In the genomic region with DNA sequence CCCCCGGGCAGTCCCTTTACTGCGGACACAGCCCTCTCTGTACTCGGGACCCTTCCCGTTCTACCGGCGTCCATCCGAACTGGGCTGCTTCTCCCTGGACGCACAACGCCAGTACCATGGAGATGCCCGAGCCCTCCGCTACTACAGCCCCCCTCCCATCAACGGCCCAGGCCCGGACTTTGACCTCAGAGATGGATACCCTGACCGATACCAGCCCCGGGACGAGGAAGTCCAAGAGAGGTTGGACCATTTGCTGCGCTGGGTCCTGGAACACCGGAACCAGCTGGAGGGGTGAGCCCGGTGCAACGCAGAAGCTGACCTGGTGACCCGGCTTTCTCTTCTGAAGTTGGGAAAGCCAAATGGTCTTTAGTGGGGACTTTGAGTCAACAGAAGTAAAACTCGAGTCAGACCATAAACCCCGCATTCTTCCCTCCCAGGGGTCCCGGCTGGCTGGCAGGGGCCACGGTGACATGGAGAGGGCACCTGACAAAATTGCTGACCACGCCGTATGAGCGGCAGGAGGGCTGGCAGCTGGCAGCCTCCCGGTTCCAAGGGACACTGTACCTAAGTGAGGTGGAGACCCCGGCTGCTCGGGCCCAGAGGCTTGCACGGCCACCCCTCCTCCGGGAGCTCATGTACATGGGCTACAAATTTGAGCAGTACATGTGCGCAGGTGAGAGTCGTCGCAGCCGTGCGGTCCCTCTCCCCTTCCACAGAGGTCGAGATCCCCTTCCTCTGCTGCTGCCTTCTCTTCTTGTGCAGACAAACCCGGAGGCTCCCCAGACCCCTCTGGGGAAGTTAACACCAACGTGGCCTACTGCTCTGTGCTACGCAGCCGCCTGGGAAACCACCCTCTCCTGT, we compare ENCODE assay signal across 8 mouse cellular contexts. TPM values are rescaled to one million over a fixed set of nuclear protein-coding genes. Genes with fewer than 3 reads are reported as not detected.
DNase-seq lines count a peak whose midpoint lies in the region; ATAC-seq and TF ChIP-seq lines count a peak whose summit lies in the region.

No protein-coding gene starts in this region.

- 42% methylated on average over 43 of the region's 43 CpGs for WGBS in forebrain, embryonic 15.5 days

- peak overlapping the region; percentile 12 for H3ac ChIP-seq in myocyte (ENCODE audit: control insufficient read depth, insufficient read length)

- TF ChIP-seq POLR2A in myocyte (IDR thresholded peaks at IDR 0.05; ENCODE audit: insufficient read length, low read depth), result no peak

- in situ Hi-C loops in ES-E14 (cut with MboI; ENCODE audit: low sequenced_read_pairs in 2 of 2, unreplicated experiment in 2 of 2), result no loop called here

- DNase-seq in heart, adult 11 months, result peak; percentile 94
- DNase-seq in heart, adult 8-10 months (ENCODE audit: low spot score), result no peak
- DNase-seq in ES-E14 (ENCODE audit: low read depth, low spot score), result no peak
- DNase-seq in kidney, postnatal 14 days, result peak; percentile 37
- no peak for DNase-seq in frontal cortex, adult 2 months (ENCODE audit: extremely low spot score in 1 of 2, low spot score in 1 of 2)
- DNase-seq in layer of hippocampus, adult 18-20 months (ENCODE audit: low spot score in 2 of 2), result no peak

- H3K4me3 ChIP-seq in ES-E14 (ENCODE audit: insufficient read depth in 1 of 2, low read depth in 1 of 2, low read length in 2 of 2, poor library complexity in 1 of 2, severe bottlenecking in 1 of 2) (peak overlapping the region; percentile 82 to 84), myocyte (peak overlapping the region; percentile 96)
- H3K4me3 ChIP-seq in forebrain, embryonic 15.5 days, result peak overlapping the region; percentile 80

- H3K9me3 ChIP-seq in ES-E14 (ENCODE audit: control insufficient read depth, insufficient read depth, low read depth, low read length), result no peaks in the 10 kb centered on the region
- no peaks in the 10 kb centered on the region for H3K9me3 ChIP-seq in forebrain, embryonic 15.5 days

- H3K4me2 ChIP-seq in forebrain, embryonic 15.5 days (replicated peaks), result peak overlapping the region; percentile 87
- peak overlapping the region; percentile 79 for H3K4me2 ChIP-seq in myocyte (ENCODE audit: low read depth)

- peaks cover 0 to 6% of the 10 kb centered on the region in 2 experiments; a peak in 1 of 4 replicates for H3K4me1 ChIP-seq in ES-E14 (ENCODE audit: control insufficient read depth in 2 of 2, insufficient read depth in 2 of 2, low read length in 2 of 2, poor library complexity in 1 of 2)
- H3K4me1 ChIP-seq in forebrain, embryonic 15.5 days, result peaks cover 30% of the 10 kb centered on the region

- peaks cover 28% of the 10 kb centered on the region for H3K36me3 ChIP-seq in ES-E14 (ENCODE audit: control insufficient read depth, insufficient read depth, low read length, poor library complexity, severe bottlenecking)
- H3K36me3 ChIP-seq in forebrain, embryonic 15.5 days, result peaks cover 44% of the 10 kb centered on the region
- H3K36me3 ChIP-seq in myocyte (ENCODE audit: control insufficient read depth, insufficient read depth), result peaks cover 5% of the 10 kb centered on the region

- H3K27me3 ChIP-seq in forebrain, embryonic 15.5 days, result no peaks in the 10 kb centered on the region
- no peaks in the 10 kb centered on the region for H3K27me3 ChIP-seq in myocyte (ENCODE audit: control insufficient read depth, insufficient read depth, insufficient read length)

- H3K9ac ChIP-seq in ES-E14 (ENCODE audit: insufficient read depth, low read depth, low read length, poor library complexity, severe bottlenecking), result peak overlapping the region; percentile 87
- peak overlapping the region; percentile 71 for H3K9ac ChIP-seq in forebrain, embryonic 15.5 days (replicated peaks)

- H3K79me2 ChIP-seq in myocyte (ENCODE audit: control insufficient read depth, insufficient read depth), result peaks cover 33% of the 10 kb centered on the region

- peak; percentile 17; the same call in 1 of the 2 replicates for ATAC-seq in forebrain, embryonic 15.5 days (replicated peaks)

- H3K27ac ChIP-seq in ES-E14 (ENCODE audit: insufficient read depth, low read depth, low read length, poor library complexity, severe bottlenecking), result no peak overlapping the region
- H3K27ac ChIP-seq in forebrain, embryonic 15.5 days (replicated peaks), result peak overlapping the region; percentile 87

TF ChIP-seq in ES-E14, 5 proteins besides CTCF, POLR2A, EP300 and RAD21:
- no peak for TF ChIP-seq ZC3H11A (IDR thresholded peaks at IDR 0.05; ENCODE audit: borderline replicate concordance, low read depth, low read length)
- TF ChIP-seq CHD2 (IDR thresholded peaks at IDR 0.05; ENCODE audit: low read depth, low read length), result no peak
- no peak for TF ChIP-seq MAFK (IDR thresholded peaks at IDR 0.05; ENCODE audit: insufficient read depth, low read depth, low read length)
- TF ChIP-seq HCFC1 (IDR thresholded peaks at IDR 0.05; ENCODE audit: borderline replicate concordance, insufficient read depth, low read length), result no peak
- TF ChIP-seq ZNF384 (IDR thresholded peaks at IDR 0.05; ENCODE audit: low read depth, low read length), result no peak

TF ChIP-seq in myocyte, 11 proteins besides CTCF, POLR2A, EP300 and RAD21:
- TF ChIP-seq TCF12 (IDR thresholded peaks at IDR 0.05; ENCODE audit: insufficient read depth, poor library complexity, severe bottlenecking) (no peak), POLR2AphosphoS2 (IDR thresholded peaks at IDR 0.05; ENCODE audit: insufficient read length, low read depth) (no peak), CEBPB (IDR thresholded peaks at IDR 0.05; ENCODE audit: insufficient read depth, poor library complexity, severe bottlenecking) (no peak), E2F4 (IDR thresholded peaks at IDR 0.05; ENCODE audit: insufficient read depth) (no peak), MYOD1 (IDR thresholded peaks at IDR 0.05; ENCODE audit: control insufficient read depth in 1 of 3, insufficient read length in 2 of 3, low read depth in 2 of 3) (no peak), SRF (IDR thresholded peaks at IDR 0.05; ENCODE audit: control insufficient read depth, insufficient read length, low read depth) (no peak)

RNA-seq across cellular contexts. Expression of gene Dxo, which starts 0.9 kb away (rescaled TPM):
- 10 to 100 TPM; 10.6 to 15.9 (median 11.5) TPM for total RNA-seq in heart, adult 8-10 months (2022)
- 39.0 and 45.2 TPM in 2 replicates for total RNA-seq in ES-E14 (2012; rRNA removed)
- 75.2 and 77.8 TPM in 2 replicates for polyA plus RNA-seq in forebrain, embryonic 15.5 days (2015; fragmentation: Nextera tagmentation; extraction: Ambion mirVana)
- 25.7 TPM for polyA plus RNA-seq in myocyte (2012; fragmentation: generic; extraction: Trizol)
- polyA plus RNA-seq in frontal cortex, adult 2 months (2012; rRNA removed), result 47.3 and 56.4 TPM in 2 replicates
- 10 to 100 TPM; 36.6 to 40.8 TPM for total RNA-seq in layer of hippocampus, adult 18-20 months (2021)

RNA-seq across cellular contexts. Expression of gene Stk19, which starts 0.9 kb away (rescaled TPM):
- 10 to 100 TPM in 2 of 4 experiments, 1 to 10 TPM in 2; 8.2 to 14.6 (median 9.5) TPM for total RNA-seq in heart, adult 8-10 months (2022)
- 29.1 and 32.6 TPM in 2 replicates for total RNA-seq in ES-E14 (2012; rRNA removed)
- 39.8 and 43.0 TPM in 2 replicates for polyA plus RNA-seq in forebrain, embryonic 15.5 days (2015; fragmentation: Nextera tagmentation; extraction: Ambion mirVana)
- 29.9 TPM for polyA plus RNA-seq in myocyte (2012; fragmentation: generic; extraction: Trizol)
- polyA plus RNA-seq in frontal cortex, adult 2 months (2012; rRNA removed), result 71.8 and 77.6 TPM in 2 replicates
- 10 to 100 TPM; 50.8 to 53.8 TPM for total RNA-seq in layer of hippocampus, adult 18-20 months (2021)

RNA-seq across cellular contexts. Expression of gene Skiv2l, which starts 12.3 kb away (rescaled TPM):
- total RNA-seq in heart, adult 8-10 months (2022), result 10 to 100 TPM; 21.8 to 29.1 (median 25.8) TPM
- 40.5 and 66.0 TPM in 2 replicates for total RNA-seq in ES-E14 (2012; rRNA removed)
- 59.6 and 59.7 TPM in 2 replicates for polyA plus RNA-seq in forebrain, embryonic 15.5 days (2015; fragmentation: Nextera tagmentation; extraction: Ambion mirVana)
- 38.4 TPM for polyA plus RNA-seq in myocyte (2012; fragmentation: generic; extraction: Trizol)
- 72.8 and 77.5 TPM in 2 replicates for polyA plus RNA-seq in frontal cortex, adult 2 months (2012; rRNA removed)
- 10 to 100 TPM; 70.1 to 74.2 TPM for total RNA-seq in layer of hippocampus, adult 18-20 months (2021)

RNA-seq across cellular contexts. Expression of gene Nelfe, which starts 12.5 kb away (rescaled TPM):
- 10 to 100 TPM; 16.6 to 17.9 (median 16.7) TPM for total RNA-seq in heart, adult 8-10 months (2022)
- total RNA-seq in ES-E14 (2012; rRNA removed), result 50.2 and 63.4 TPM in 2 replicates
- polyA plus RNA-seq in forebrain, embryonic 15.5 days (2015; fragmentation: Nextera tagmentation; extraction: Ambion mirVana), result 94.9 and 97.1 TPM in 2 replicates
- 60.0 TPM for polyA plus RNA-seq in myocyte (2012; fragmentation: generic; extraction: Trizol)
- polyA plus RNA-seq in frontal cortex, adult 2 months (2012; rRNA removed), result 60.8 and 66.2 TPM in 2 replicates
- 10 to 100 TPM; 34.1 to 39.6 TPM for total RNA-seq in layer of hippocampus, adult 18-20 months (2021)

RNA-seq across cellular contexts. Expression of gene Cfb, which starts 24.6 kb away (rescaled TPM):
- 1 to 10 TPM; 2.2 to 8.5 (median 4.5) TPM for total RNA-seq in heart, adult 8-10 months (2022)
- 0.16 and 0.18 TPM in 2 replicates for total RNA-seq in ES-E14 (2012; rRNA removed)
- polyA plus RNA-seq in forebrain, embryonic 15.5 days (2015; fragmentation: Nextera tagmentation; extraction: Ambion mirVana), result 1.8 and 2.1 TPM in 2 replicates
- 0.37 TPM for polyA plus RNA-seq in myocyte (2012; fragmentation: generic; extraction: Trizol)
- polyA plus RNA-seq in frontal cortex, adult 2 months (2012; rRNA removed), result 0.29 and 0.44 TPM in 2 replicates
- not detected for total RNA-seq in layer of hippocampus, adult 18-20 months (2021)

Comparison
In these comparisons a context has a peak if more than half of its experiments do, and no peak if none do; other contexts are left out.
1. DNase-seq: peak in heart, adult 11 months (single experiment) and kidney, postnatal 14 days (single experiment); none in heart, adult 8-10 months (single experiment), ES-E14 (single experiment), frontal cortex, adult 2 months (0 of 2) and layer of hippocampus, adult 18-20 months (0 of 2).
2. Peak in every context shown above with its lines, with median percentiles within 50 percentile points of each other: H3K4me3 ChIP-seq.